Mouse (Mus musculus) MN1 (cell line): ENCODE data around the gene Tspan12.
"Not testable (repeated sequence)": the region's sequence is repeated elsewhere in the genome, so short reads cannot be mapped to it uniquely, and the experiment has no call there.

Experiments
- DNase-seq: peaks from one replicate; pipeline ENCODE4 v3.0.0-alpha.2; 2016; ENCODE audit warnings: low spot score

Gene Tspan12

DNA sequence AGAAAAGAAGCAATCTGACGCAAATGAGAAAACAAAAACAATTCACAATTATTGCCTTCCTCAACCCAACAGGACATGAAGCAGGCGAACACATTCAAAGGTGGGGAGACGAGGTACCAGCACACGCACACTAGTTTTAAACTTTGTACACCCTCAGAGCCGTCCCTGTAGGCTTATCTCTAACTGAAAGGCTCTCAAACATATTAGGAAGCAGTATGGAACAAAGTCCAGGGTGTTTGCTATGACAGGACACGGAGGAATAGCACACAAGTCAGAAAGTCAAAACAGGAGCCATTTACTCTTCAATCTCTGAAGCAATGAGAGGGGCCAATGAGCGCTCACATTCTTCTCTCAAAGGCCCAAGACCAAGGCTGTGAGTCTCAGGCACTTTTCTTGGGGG is 24.3 kb downstream of the Tspan12 start:
- DNase-seq = no peak

DNA sequence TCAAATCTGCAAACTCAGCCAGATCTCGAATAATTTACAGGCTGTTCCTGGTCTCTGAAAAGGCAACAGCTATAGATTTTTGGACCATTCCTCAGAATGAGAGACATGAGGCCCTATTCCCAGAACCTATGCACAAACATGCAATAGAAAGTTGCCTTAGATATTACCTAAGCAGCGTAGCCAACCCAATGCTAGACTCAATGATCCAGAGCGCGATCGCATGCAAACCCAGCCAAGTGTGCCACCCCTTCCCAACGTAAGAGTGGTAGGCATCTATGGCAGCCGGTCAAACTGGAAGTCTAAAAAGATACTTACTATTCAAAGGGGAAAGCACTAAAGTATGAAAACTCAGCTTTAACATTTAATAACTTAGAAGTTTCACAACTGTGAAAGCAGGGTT is 28.6 kb downstream of the Tspan12 start:
- DNase-seq = no peak

DNA sequence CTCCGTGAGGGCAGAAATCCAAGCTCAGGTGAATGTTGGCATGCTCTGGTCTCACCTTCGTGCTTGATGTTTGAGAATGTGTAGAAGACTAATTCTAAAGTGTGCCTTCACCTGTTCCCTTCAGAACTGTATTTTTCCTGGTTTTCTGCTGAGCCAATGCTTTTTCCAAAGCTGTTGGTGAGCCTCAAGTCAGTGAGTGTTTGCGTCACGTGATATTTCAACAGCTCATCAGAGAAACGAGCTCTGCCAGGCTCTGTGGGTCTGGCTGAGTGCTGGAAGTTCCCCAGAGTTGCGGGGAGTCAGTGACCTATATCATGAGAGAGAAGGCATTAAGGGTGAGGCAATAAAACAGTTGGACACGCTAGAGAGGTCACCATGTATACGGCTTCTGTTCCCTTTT is 29.0 kb downstream of the Tspan12 start:
- DNase-seq = no peak

DNA sequence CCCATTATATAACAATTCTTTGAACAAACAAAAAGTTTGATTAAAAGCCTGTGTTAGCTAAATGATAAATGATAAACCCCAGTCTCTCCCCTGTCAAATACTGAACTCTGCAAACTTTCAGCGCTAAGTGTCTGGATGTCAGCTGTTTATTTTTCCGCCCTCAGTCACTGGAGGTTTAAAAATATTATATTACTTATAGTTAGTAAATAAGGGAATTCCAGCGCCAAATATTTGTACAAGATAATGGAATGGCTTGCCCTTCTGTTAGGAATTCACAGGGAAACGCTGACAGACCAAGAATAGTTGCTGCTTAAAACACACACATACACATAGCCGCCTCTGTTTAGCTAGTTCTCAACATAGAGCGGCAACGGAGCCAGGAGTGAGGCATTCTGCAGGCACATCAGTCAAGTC is 29.6 kb downstream of the Tspan12 start:
- DNase-seq = no peak

DNA sequence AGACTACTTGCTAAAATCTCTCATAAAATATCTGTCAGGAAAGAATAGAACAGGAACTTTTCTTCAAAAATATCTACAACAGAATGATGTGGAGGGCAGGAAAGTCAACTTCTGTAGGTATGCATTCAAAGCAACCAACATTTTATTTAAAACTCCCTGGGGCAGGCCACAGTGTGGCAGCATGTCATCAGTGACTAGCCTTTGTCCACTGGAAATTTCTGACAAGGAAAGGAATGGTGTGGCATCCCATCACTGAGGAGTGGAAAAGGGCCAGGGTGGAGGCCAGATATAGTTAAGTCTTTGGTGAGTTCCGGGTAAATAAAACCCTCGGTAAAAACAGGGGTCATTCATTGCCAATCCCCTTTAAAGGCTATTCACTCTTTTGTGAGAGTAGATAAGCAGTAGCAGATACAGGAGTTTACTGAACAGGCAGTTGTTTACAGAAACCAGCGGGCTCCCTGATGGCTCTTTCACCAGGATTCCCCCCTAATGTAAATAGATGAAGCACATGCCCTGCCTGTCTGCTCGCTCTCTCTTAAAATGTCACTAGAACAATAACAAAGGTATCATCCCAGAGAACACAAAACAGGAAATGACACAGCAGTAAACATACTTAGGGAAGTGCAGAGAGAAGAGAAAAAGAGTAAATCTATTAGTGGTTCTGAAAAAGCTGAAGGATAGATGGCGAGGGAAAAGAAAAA is 34.1 kb downstream of the Tspan12 start:
- DNase-seq = no peak

DNA sequence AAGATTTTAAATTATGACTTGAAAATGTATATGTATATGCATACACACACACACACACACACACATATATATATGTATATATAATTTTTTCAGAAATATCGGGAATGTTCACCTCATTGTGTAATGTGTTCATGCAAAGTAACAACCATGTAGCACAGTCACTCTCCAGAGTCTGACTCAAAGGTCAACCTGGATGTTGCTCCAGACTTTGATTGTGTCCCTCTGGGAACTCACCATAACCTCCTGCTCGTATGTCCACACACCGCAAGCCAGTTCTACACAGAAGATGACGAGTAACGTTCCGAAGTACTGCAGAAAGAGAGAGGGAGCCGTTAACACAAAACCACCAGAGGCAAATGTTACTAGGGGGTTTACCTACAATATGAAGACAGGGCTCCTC is 46.3 kb downstream of the Tspan12 start:
- no peak for DNase-seq

DNA sequence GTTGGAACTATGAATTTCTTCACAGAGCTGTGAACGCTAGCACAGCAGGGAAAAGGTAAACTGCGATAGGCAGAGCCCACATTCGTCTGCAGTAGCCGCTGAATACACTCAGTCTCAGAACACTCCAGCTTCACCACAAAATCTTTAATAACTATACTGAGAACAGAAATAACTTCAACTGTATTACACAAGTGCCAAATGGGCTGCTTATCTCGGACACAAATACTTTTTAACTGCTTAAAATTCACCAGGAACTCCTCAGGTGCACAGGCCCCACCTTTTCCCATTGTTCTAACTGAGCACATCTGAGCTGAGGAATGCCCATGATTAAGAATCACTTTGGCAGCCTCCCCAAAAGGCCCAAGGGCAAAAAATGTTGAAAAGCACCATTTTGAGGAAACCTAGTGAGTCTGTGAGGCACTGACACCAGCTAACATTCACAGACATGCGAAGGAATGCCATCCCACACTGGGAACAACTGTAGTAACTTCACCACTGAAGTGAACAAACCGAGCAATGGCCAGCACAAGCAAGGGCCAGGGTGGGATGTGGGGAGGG is 47.2 kb downstream of the Tspan12 start:
- no peak for DNase-seq

DNA sequence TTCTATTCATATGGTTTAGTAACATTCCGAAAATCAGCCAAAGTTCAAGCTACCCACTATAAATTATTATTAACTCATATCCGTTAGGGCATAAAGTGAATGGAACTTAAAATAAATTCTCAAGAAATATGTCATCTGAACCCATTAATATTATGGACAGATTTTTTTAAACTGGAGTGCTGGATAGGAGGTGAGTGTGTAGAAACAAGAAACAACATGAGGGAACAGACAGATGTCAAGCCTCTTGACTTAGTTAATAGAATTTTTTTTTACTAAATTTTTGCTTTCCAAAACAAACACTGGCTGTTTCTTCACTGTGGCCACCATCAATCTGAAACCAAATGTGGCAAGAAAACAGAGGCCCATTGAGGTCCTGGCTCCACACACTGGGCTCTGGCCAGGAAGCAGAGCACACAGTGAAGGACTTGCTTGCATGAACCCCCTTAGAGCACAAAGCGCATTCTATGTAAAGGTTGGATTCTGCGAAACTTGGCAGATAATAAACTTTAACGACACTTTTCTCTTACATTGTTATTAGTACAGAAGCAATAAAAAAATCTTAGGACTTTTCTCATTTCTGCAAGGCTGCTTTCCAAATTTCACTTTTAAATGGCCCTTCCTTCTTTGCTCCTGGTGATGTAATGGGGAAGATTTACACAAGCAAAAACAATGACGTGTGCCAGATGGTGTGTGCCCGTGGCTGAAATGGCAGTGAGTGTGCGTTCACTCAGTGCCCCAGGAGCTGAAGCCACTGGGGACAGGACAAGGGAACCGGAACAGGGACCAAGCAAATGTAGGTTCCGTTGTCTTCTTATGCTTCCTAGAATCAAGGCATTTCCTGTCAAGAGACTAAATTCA is 48.6 kb downstream of the Tspan12 start:
- DNase-seq = no peak

DNA sequence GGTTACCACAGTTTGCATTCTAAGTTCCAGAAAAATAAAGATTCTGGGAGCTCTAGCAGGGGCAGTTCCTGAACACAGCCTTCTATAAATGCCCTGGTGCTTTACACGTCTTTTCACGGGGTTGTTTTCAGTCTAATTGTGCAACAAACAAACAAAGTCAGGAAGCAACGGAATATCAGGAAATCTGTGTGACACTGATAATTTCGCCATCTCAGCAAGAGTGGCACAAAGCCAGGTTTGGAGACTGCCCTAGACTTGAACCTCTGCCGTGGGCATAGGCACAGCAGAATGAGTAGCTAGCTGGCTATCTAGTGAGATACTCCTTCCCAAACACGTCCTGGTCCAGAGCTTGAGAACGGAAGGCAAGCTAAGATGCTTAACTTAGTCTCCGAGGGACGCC is 53.7 kb downstream of the Tspan12 start:
- no peak for DNase-seq

DNA sequence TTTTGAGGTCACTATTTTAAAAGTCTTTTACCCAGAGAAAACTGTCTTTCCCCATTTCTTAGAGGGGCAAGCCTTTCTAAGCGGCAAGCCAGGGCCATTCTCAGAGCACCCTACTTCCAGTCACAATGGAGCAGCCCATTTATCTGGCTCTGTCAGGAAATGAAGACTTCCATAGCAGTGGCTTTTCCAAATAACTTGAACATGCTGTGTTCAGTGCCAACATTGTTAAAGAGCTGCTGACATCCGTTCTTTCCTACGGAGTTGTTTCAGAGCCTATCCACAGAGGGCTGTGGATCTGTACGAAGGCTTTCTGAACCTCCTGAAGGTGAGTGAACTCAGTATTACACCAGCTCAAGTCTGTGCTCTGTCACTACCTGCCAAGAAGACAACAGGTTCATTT is 55.2 kb downstream of the Tspan12 start:
- no peak for DNase-seq

DNA sequence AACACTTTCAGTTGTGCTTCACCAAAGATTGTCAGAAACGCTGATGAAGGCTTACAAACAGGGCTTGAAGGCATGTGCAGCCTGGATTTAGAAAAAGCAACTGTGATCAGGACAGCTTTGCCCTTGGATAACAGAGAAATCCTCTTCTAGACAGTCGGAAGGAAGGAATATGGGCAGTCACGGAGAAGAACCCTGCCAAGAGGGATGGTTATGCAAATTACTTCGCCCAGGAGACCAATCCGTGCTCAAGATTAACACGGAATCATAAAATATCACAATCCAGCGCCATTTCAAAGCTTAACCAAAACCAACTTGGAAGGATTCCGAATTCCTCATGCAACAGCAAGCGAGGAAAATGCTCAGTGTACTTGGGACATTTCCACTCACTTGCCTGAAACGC is 55.9 kb downstream of the Tspan12 start:
- no peak for DNase-seq

DNA sequence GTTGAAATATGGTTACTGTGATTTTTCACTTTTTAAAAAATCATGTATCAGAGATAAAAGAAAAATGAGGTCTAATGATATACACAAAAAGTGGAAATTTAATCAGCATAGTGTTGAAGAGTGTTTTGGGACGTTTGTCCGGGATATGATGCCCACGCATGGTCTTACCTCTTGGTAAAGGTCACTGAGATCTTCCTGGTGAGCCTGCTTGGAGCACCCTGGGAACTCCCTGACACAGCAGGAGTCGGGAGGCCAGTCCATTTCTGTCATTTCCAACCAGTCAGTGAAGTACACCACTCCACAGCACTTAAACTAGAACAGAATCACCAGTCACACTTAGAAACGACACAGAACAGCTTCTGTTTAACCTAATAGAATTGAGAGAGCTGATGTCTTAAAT is 56.9 kb downstream of the Tspan12 start:
- no peak for DNase-seq

DNA sequence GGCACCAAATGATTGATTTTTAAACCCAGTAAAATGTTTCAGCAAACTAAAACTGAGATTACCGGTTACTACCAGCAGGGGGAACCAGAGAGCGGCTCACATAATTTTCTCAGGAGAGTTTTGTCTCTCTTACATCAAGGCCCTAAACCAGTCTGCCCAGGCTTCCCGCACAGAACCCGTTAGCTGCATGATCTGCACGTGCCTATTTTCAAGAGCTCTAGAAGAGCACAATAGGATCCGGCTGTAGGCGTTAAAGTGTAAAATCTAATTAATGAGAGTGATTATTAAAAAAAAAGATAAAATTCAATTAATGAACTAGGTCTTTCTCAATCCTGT is 57.3 kb downstream of the Tspan12 start:
- DNase-seq = peak; percentile 36

DNA sequence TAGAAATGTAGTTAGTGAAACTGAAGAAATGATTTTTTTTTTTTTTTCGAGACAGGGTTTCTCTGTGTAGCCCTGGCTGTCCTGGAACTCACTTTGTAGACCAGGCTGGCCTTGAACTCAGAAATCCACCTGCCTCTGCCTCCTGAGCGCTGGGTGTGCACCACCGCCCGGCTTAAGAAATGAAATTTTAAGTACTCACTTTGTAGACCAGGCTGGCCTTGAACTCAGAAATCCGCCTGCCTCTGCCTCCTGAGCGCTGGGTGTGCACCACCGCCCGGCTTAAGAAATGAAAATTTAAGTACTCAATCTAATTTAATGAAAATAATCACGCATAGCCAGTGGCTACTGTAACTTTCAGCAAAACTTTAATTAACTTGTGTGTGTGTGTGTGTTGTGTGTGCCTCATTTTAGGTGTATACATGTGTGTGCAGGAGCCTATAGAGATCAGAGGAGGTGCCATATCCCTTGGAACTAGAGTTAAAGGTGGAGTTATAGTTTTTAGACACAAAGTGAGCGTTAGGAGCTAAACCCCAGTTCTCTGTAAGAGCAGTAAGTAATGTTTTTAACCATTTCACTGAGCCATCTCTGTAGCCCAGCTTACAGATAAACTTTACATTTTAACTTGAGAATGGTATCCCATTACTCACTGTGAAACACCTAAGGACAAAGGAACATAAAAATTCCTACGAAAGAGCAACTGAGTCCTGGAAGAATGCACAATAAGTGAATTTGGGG is 57.8 kb downstream of the Tspan12 start:
- DNase-seq = no peak

DNA sequence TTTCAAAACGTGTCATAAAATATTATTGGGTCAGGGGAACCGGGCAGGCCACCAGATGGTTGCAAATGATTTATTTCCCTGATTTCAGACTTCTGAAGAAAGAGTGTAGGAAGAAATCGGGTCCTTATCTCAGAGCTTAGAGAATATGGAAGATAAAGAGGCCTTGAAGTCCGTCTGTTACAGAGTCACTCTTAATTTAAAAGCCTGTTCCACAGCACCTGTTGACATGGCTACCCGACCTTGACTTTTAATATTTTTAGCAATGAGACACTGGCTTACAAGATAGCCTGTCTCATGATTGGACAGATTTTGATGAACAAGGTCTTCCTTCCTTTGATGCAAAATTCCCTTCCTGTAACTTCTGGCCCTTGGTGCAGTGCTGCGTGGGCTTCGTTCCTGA is 61.0 kb downstream of the Tspan12 start:
- no peak for DNase-seq

DNA sequence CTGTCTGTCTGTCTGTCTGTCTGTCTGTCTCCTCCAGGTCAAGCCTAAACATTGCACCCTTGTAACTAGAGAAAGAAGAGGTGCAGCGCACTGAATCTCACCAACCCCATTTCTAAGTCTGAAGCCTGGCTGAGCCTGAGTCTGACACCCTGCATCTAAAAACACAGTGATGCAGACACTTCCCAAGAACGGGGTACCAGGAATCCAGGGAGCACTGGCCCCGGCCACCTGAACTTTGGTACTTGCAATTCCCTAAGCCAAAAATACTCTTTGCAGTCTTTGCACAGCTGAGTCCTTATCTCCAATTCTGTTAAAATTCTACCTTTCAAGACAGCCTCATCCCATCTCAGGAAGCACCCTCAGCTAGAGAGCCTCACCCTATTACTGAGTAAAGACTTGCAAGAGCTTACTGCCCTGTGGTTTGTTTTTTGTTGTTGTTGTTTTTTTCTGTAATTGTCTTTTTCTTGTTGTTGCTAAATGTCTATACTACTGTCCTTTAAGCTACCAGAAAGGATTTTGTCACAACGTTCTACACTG is 61.7 kb downstream of the Tspan12 start:
- no peak for DNase-seq

DNA sequence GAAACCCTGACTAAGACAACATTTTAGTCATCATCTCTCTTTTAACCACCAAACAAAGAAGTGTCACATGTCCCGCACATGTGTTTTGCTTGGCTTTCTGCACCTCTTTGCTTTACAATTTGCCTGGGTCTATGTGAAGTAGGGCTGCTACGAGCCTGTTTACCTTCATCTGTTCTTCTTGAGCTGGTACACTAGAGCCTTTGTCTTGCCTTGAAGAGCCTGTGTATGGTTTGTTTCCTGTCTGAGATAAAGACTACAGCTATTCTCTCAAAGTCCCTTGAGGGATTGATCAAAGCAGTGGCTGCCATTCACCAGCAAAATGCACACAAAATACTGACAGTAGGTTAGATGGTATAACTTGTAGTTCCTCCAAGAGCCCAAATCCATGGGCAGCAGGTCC is 62.3 kb downstream of the Tspan12 start:
- DNase-seq = no peak

DNA sequence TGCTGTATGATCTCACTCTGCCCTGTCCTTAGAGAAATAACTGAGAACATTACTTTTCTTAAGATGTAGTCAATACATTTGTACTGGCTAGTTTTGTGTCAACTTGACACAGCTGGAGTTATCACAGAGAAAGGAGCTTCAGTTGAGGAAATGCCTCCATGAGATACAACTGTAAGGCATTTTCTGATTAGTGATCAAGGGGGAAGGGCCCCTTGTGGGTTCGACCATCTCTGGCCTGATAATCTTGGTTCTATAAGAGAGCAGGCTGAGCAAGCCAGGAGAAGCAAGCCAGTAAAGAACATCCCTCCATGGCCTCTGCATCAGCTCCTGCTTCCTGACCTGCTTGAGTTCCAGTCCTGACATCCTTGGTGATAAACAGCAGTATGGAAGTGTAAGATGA is 62.7 kb downstream of the Tspan12 start:
- not testable (repeated sequence) for DNase-seq

DNA sequence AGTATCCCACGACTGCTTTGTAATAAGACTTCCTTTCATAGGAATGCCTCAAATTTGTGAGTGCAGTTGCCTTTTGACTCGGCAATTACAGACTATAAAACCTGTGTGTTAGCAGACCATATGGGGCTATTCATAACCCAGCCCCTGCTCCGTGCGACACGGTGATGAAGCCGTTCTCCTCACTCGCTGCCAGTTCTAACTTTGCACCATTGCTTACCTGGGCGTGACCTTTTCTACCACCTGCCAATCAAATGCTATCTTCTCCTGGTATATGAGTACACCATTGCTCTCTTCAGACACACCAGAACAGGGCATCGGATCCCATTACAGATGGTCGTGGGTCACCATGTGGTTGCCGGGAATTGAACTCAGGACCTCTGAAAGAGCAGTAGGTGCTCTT is 64.6 kb downstream of the Tspan12 start:
- DNase-seq = no peak

DNA sequence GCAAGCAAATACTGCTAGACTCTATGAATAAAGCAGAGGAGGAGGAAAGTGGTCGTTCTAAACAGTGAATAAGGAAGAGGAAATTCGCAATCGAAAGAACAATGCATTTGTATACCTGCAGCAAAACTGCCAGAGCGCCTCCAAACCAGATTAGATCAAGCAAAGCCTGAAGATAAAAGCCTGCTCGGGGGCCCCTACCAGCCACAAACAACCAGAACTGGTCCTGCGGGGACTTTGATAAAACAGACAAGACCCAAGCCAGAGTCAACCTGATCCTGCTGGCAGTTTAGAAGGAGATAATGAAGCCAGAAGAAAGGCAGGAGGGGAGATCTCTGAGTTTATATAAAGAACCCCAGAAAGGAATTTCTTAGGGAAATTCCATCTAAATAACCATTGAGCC is 65.0 kb downstream of the Tspan12 start:
- DNase-seq = no peak

DNA sequence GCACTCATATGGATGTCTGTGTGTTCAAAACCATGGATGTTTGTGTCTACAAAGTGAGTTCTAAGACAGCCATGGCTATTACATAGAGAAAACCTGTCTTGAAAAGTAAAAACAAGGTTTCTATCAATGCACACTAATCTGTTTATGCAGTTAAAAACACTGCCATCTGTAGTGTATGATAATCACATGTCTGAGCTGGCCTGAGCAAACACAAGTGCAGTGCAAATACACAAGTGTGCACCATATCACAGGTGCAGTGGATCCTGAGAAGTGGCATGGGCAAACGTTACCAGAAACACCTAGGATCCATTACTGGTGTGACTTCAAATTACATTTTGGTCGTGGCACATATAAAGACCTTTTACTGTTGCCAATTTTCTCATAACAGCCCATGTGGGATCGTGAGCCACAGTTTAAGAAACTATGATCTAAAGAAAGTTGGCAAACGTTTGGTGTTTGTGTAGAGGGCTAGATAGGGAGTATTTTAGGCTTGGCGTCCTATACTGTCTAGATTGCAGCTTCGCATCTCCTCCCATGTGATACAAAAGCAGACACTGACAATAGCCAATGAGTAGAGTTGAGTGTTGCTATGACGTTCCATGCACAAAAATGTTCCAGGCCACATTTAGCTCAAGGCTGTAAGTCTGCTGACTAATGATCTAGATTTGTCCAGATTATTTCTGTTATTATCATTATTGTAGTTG is 78.0 kb downstream of the Tspan12 start:
- DNase-seq = no peak

DNA sequence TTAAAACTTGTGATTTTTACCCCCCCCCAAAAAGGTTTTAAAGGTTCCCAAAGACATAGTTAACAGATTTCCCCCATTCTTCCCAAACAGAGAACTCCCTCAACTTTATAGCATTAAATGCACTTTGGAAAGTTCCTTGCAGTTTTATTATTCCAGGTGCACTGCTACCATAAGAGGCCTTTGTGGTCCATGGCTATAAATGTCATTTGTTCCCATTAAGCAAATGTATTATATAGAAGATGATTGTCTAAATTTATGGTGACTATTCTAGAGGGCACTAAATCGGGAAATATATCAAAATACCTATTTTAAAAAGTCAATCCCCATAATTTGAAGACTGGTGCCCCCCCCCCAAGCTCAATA is 82.9 kb downstream of the Tspan12 start:
- DNase-seq = no peak
